Mouse (Mus musculus): ENCODE data around the gene Bcl9.

The Bcl9 gene

GRCm38 (mm10) chr3:97167126-97167525 lies 130.6 kb downstream of the Bcl9 start:
- DNase-seq = no peak

GRCm38 (mm10) chr3:97164477-97164876 lies 133.2 kb downstream of the Bcl9 start:
- no peak for DNase-seq

GRCm38 (mm10) chr3:97161773-97162172 lies 135.9 kb downstream of the Bcl9 start:
- no peak for DNase-seq

- DNase-seq = no peak
Measured at GRCm38 (mm10) chr3:97160908-97161307, 136.8 kb downstream of the Bcl9 start.

- DNase-seq = no peak
Measured at GRCm38 (mm10) chr3:97159986-97160385, 137.7 kb downstream of the Bcl9 start.

GRCm38 (mm10) chr3:97159509-97159850 lies 138.2 kb downstream of the Bcl9 start:
- DNase-seq = peak in 1 of 2 experiments; percentile 46

DNA sequence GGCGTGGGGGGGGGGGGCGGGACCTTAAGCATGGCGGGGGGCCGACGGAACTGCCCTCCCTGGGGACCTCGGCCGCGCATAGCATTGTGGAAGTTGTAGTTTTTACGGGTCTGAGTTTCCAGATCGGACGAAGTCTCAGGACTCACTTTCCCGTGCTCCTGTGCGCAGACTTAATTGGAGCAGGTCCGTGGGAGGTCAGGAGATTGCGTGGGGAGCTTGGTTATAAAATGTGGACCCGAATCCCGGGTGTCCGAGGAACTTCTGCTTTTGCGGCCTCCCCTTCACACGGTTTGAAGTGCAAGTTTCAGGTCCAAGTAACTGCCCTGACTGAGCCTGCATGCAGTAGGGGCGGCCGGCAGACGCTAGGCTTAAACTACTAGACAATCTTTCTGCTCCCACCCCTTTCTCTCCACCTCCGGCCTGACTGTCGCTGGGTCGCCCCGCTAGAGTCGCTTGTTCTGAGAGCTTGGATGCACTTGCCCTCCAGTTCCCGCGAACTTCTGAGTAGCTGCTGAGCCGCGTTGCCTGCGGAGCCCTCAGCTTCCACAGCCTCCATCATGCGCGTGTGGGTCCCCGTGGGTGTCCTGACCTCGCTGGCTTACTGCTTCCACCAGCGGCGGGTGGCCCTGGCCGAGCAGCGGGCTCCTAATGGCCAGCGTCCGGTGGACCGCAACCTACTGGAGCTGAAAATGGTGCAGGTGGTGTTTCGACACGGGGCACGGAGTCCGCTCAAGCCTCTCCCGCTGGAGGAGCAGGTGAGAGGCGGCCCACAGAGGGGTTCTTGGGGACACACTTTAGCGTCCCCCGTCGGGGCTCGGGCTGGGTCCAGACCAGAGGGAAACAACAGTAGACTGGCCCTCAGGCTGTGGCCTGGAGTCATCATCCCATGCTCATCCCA lies 138.9 kb downstream of the Bcl9 start, which contains the start of gene Acp6:
Acp6 (plus strand) TSS at position 167 of the 898 bp plus-strand sequence.
- peak; percentile 91 to 93 for DNase-seq

DNA sequence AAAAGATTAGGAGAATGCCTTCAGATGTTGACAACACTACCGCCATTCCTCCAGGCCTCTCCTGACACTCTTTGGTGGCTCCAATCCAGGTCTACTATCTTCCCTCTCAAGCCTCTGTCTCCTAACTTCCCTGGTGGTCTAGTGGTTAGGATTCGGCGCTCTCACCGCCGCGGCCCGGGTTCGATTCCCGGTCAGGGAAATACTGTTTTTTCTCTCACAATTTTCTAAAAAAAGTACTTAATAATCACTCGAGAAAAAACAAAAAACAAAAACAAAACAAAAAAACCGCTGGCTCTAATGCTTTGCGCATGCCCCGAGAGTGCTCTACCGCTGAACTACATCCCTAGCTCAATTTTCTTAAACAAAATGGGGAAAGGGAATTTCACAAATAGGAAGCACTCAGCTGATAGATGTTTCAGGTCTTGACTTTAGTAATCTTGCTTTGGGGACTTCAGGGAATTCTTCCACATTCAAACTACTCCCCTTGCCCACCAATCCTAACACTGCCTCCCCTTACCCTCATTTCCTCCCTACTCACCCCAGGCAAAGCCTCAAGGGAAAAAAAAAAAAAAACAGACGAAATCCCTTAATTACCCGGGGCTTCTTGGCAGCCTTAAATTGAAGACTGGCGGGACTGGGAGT lies 139.6 kb downstream of the Bcl9 start:
- DNase-seq = peak; percentile 68 to 69

DNA sequence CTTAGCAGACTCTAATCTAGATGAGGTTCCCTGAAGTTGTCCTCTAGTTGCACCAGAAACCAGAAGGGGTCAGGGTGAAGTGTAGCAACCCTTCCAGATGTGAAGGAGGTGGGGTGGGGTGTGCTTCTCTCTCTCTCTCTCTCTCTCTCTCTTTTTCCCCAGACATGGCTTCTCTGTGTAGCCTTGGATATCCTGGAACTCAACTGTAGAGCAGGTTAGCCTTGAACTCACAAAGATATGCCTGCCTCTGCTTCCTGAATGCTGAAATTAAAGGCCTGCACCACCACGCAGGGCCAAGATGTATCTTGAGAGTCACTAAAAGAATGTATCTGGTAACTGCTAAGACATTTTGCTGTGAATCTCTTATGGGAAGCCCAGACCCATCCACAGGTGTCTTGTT lies 140.4 kb downstream of the Bcl9 start:
- no peak for DNase-seq

DNA sequence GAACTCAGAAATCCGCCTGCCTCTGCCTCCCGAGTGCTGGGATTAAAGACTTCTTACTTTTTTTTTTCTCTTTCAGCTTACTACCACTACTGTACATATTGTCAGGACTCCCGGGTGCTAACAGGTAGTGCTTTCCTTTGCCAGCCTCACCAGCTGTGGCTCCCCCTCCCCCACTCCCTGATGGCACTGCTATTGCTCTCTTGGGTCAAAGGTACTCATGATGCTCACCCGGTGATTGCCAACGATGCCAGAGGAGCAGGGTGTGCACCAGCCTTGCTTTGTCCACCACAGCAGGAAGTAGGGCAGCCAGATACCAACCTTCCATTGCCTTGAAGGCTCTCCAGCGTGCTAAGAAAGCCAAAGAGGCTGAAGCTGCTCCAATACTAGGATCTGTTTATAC lies 141.3 kb downstream of the Bcl9 start:
- DNase-seq = no peak
